Mouse (Mus musculus): ENCODE results near the gene Kctd7. TPM values are rescaled to one million over a fixed set of nuclear protein-coding genes. Genes with fewer than 3 reads are reported as not detected.

The Kctd7 gene
- polyA plus RNA-seq, 1 experiment, result 4.4 TPM

- Histone ChIP-seq H3K4me1 (ENCODE audit: control insufficient read depth, insufficient read depth, low read length) (peaks cover 9% of the 10 kb centered on the region), H3K4me3 (ENCODE audit: insufficient read depth, low read length) (no peak overlapping the region), H3K27ac (ENCODE audit: insufficient read depth, low read length) (no peak overlapping the region)
- TF ChIP-seq POLR2A (IDR thresholded peaks at IDR 0.05; ENCODE audit: low read depth, low read length) (no peak), CTCF (IDR thresholded peaks at IDR 0.05; ENCODE audit: borderline replicate concordance, insufficient read depth, low read length) (no peak)
Measured at GRCm38 (mm10) chr5:130117932-130118331, 26.7 kb upstream of the Kctd7 start.

DNA sequence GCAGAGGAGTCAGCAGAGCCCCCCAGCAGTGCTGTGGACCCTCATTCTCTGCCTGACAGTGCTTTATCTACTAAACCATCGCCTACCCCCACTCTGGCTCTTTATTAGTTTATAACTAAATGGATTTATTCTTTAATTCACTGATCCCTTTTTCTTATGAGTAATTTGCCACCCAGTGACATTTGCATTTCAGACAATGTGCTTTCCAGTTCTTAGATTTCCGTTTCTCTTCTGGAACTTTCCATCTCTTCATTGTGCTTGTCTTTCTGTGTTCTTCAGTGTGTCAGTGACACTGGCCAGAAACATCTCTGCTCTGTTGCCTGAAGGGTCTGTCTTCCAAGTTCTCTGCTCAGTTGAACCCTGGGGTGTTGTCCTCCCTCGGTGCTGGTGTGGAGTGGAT, 25.4 kb upstream of the Kctd7 start:
- Histone ChIP-seq H3K4me3 (ENCODE audit: insufficient read depth, low read length) (no peak overlapping the region), H3K27ac (ENCODE audit: insufficient read depth, low read length) (no peak overlapping the region), H3K4me1 (ENCODE audit: control insufficient read depth, insufficient read depth, low read length) (peaks cover 9% of the 10 kb centered on the region)
- TF ChIP-seq POLR2A (IDR thresholded peaks at IDR 0.05; ENCODE audit: low read depth, low read length) (no peak), CTCF (IDR thresholded peaks at IDR 0.05; ENCODE audit: borderline replicate concordance, insufficient read depth, low read length) (no peak)

- Histone ChIP-seq H3K4me1 (ENCODE audit: control insufficient read depth, insufficient read depth, low read length) (peaks cover 9% of the 10 kb centered on the region), H3K27ac (ENCODE audit: insufficient read depth, low read length) (no peak overlapping the region), H3K4me3 (ENCODE audit: insufficient read depth, low read length) (no peak overlapping the region)
- TF ChIP-seq POLR2A (IDR thresholded peaks at IDR 0.05; ENCODE audit: low read depth, low read length) (no peak), CTCF (IDR thresholded peaks at IDR 0.05; ENCODE audit: borderline replicate concordance, insufficient read depth, low read length) (no peak)
Measured at GRCm38 (mm10) chr5:130120070-130120736, 24.5 kb upstream of the Kctd7 start.

GRCm38 (mm10) chr5:130120904-130121303, 23.8 kb upstream of the Kctd7 start:
- TF ChIP-seq POLR2A (IDR thresholded peaks at IDR 0.05; ENCODE audit: low read depth, low read length) (no peak), CTCF (IDR thresholded peaks at IDR 0.05; ENCODE audit: borderline replicate concordance, insufficient read depth, low read length) (no peak)
- H3K4me3 ChIP-seq (ENCODE audit: insufficient read depth, low read length), result no peak overlapping the region
- H3K4me1 ChIP-seq (ENCODE audit: control insufficient read depth, insufficient read depth, low read length), result peaks cover 9% of the 10 kb centered on the region
- H3K27ac ChIP-seq (ENCODE audit: insufficient read depth, low read length), result no peak overlapping the region

GRCm38 (mm10) chr5:130122355-130122754, 22.3 kb upstream of the Kctd7 start:
- Histone ChIP-seq H3K4me3 (ENCODE audit: insufficient read depth, low read length) (no peak overlapping the region), H3K27ac (ENCODE audit: insufficient read depth, low read length) (no peak overlapping the region), H3K4me1 (ENCODE audit: control insufficient read depth, insufficient read depth, low read length) (peaks cover 2% of the 10 kb centered on the region)
- TF ChIP-seq CTCF (IDR thresholded peaks at IDR 0.05; ENCODE audit: borderline replicate concordance, insufficient read depth, low read length) (no peak), POLR2A (IDR thresholded peaks at IDR 0.05; ENCODE audit: low read depth, low read length) (no peak)

DNA sequence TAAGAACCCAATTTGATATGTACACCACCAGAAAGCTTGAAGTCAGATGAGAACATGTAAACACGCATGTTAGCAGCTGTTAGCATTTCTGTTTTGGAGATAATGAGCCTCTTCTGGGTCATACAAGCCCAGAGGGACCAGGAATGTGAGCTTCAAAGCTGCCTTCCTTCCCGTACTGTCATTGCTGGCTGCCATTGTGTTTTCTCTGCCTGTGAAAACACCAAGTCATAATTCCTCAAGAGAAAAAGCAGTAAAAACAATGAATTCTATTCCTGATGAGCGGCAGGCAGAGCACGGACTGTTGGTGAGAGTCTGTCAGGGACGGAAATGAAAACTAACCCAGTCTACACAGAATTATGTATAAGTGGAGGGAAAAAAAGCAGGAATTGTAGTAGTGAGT, 20.4 kb upstream of the Kctd7 start:
- Histone ChIP-seq H3K4me3 (ENCODE audit: insufficient read depth, low read length) (no peak overlapping the region), H3K4me1 (ENCODE audit: control insufficient read depth, insufficient read depth, low read length) (no peaks in the 10 kb centered on the region), H3K27ac (ENCODE audit: insufficient read depth, low read length) (no peak overlapping the region)
- TF ChIP-seq POLR2A (IDR thresholded peaks at IDR 0.05; ENCODE audit: low read depth, low read length), result no peak
- no peak for TF ChIP-seq CTCF (IDR thresholded peaks at IDR 0.05; ENCODE audit: borderline replicate concordance, insufficient read depth, low read length)

DNA sequence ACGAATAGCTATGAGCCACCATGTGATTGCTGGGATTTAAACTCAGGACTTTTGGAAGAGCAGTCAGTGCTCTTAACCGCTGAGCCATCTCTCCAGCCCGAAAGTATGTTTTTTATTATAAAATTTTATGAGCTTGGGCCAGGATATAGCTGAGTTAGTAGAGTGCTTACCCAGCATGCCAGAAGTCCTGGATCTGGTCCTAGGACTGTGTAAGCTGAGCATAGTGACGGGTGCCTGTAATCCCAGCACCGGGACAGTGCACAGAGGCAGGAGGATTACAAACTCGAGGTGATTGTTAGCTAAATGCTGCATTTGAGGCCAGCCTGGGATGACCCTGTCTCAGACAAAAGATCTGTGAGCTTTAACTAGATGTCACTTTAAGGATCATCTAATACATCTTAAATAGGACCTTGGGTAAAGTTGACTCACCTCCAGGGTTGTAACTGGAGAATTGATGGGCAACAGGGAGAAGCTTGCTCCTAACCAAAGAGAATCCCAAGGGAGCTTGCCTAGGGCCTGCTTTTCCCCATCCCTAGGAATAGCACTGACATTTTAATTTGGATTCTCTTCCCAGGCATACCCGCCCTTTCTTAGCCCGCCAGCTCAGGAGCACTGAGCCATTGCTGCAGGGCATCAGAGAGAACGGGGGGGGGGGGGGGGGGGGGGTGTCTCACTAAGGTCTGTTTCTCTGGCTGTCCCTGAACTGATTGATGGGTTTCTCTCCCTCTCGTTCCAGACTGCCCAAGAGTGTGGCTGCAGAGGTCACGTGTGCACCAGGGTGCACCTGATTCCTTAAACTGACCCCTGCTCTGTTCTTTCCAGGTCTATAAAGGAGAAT, 15.8 kb upstream of the Kctd7 start:
- TF ChIP-seq CTCF (IDR thresholded peaks at IDR 0.05; ENCODE audit: borderline replicate concordance, insufficient read depth, low read length) (no peak), POLR2A (IDR thresholded peaks at IDR 0.05; ENCODE audit: low read depth, low read length) (no peak)
- peak overlapping the region; percentile 28; the same call in 1 of the 2 replicates for H3K27ac ChIP-seq (ENCODE audit: insufficient read depth, low read length)
- no peak overlapping the region for H3K4me3 ChIP-seq (ENCODE audit: insufficient read depth, low read length)
- H3K4me1 ChIP-seq (ENCODE audit: control insufficient read depth, insufficient read depth, low read length), result no peaks in the 10 kb centered on the region; the same call in 1 of the 2 replicates

GRCm38 (mm10) chr5:130129524-130129793, 15.2 kb upstream of the Kctd7 start:
- TF ChIP-seq POLR2A (IDR thresholded peaks at IDR 0.05; ENCODE audit: low read depth, low read length), result no peak
- TF ChIP-seq CTCF (IDR thresholded peaks at IDR 0.05; ENCODE audit: borderline replicate concordance, insufficient read depth, low read length), result no peak
- Histone ChIP-seq H3K4me3 (ENCODE audit: insufficient read depth, low read length) (no peak overlapping the region), H3K27ac (ENCODE audit: insufficient read depth, low read length) (no peak overlapping the region), H3K4me1 (ENCODE audit: control insufficient read depth, insufficient read depth, low read length) (no peaks in the 10 kb centered on the region; the same call in 1 of the 2 replicates)

DNA sequence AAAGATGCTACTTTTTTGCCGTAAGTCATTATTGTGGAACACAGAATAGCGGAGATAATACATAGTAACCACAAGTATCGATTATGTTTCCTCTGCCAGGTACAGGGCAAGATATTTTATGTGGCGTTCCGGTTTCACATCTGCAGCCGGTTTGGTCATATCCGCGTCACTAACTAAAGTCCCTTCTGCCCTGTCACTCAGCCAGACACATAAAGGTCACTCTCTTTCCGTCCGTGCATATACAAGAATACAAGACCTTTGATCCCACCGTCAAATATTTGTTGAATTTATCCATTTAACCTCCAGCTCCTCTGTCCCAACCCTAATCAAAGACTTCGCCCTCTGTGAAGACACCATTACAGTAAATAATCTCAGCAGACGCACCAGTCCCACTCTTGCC, 8.1 kb upstream of the Kctd7 start:
- no peak overlapping the region for H3K27ac ChIP-seq (ENCODE audit: insufficient read depth, low read length)
- TF ChIP-seq POLR2A (IDR thresholded peaks at IDR 0.05; ENCODE audit: low read depth, low read length) (no peak), CTCF (IDR thresholded peaks at IDR 0.05; ENCODE audit: borderline replicate concordance, insufficient read depth, low read length) (no peak)
- no peak overlapping the region for H3K4me3 ChIP-seq (ENCODE audit: insufficient read depth, low read length)
- peaks cover 4% of the 10 kb centered on the region for H3K4me1 ChIP-seq (ENCODE audit: control insufficient read depth, insufficient read depth, low read length)

- Histone ChIP-seq H3K27ac (ENCODE audit: insufficient read depth, low read length) (no peak overlapping the region), H3K4me3 (ENCODE audit: insufficient read depth, low read length) (no peak overlapping the region), H3K4me1 (ENCODE audit: control insufficient read depth, insufficient read depth, low read length) (peaks cover 7% of the 10 kb centered on the region)
- no peak for TF ChIP-seq CTCF (IDR thresholded peaks at IDR 0.05; ENCODE audit: borderline replicate concordance, insufficient read depth, low read length)
- TF ChIP-seq POLR2A (IDR thresholded peaks at IDR 0.05; ENCODE audit: low read depth, low read length), result no peak
Measured at GRCm38 (mm10) chr5:130139393-130139792, 5.3 kb upstream of the Kctd7 start.
